Mouse (Mus musculus) retina, postnatal 1 day (tissue): Measurements from ENCODE around the gene Med12l.

Experiments used
- DNase-seq: peaks from one replicate; pipeline ENCODE4 v3.0.0-alpha.2; 2012

Gene Med12l

GRCm38 (mm10) chr3:59203802-59204520 is 198.3 kb downstream of the Med12l start:
- DNase-seq, result no peak

- no peak for DNase-seq
These were observed 199.3 kb downstream of the Med12l start for GRCm38 (mm10) chr3:59204719-59205503.

GRCm38 (mm10) chr3:59205941-59206340 is 200.3 kb downstream of the Med12l start:
- DNase-seq, result no peak

GRCm38 (mm10) chr3:59208650-59209548 is 203.3 kb downstream of the Med12l start:
- peak; percentile 76 for DNase-seq

GRCm38 (mm10) chr3:59210089-59210488 is 204.5 kb downstream of the Med12l start:
- no peak for DNase-seq

GRCm38 (mm10) chr3:59210727-59211126 is 205.1 kb downstream of the Med12l start, which contains the start of gene P2ry13:
TSS of gene P2ry13 (minus strand) at chr3:59210882.
- DNase-seq, result no peak

- no peak for DNase-seq
These were observed 206.2 kb downstream of the Med12l start for GRCm38 (mm10) chr3:59211784-59212183.

GRCm38 (mm10) chr3:59212404-59212803 is 206.8 kb downstream of the Med12l start:
- DNase-seq, result no peak

GRCm38 (mm10) chr3:59217211-59217610 is 211.6 kb downstream of the Med12l start:
- no peak for DNase-seq

GRCm38 (mm10) chr3:59219326-59219725 is 213.7 kb downstream of the Med12l start:
- no peak for DNase-seq

- no peak for DNase-seq
These were observed 216.7 kb downstream of the Med12l start for GRCm38 (mm10) chr3:59222303-59222702.

GRCm38 (mm10) chr3:59225411-59225810 is 219.8 kb downstream of the Med12l start:
- DNase-seq, result no peak

- DNase-seq, result no peak
These were observed 222.1 kb downstream of the Med12l start for GRCm38 (mm10) chr3:59227696-59228095.

GRCm38 (mm10) chr3:59228730-59229551 is 223.3 kb downstream of the Med12l start:
- DNase-seq, result no peak

GRCm38 (mm10) chr3:59230912-59231311 is 225.3 kb downstream of the Med12l start:
- no peak for DNase-seq

- DNase-seq, result no peak
These were observed 229.3 kb downstream of the Med12l start for GRCm38 (mm10) chr3:59234878-59235277.

GRCm38 (mm10) chr3:59243384-59243783 is 237.8 kb downstream of the Med12l start:
- no peak for DNase-seq

- DNase-seq, result no peak
These were observed 242.4 kb downstream of the Med12l start for GRCm38 (mm10) chr3:59248031-59248430.

GRCm38 (mm10) chr3:59250454-59250853 is 244.8 kb downstream of the Med12l start:
- no peak for DNase-seq

- no peak for DNase-seq
These were observed 252.4 kb downstream of the Med12l start for GRCm38 (mm10) chr3:59257740-59258664.

GRCm38 (mm10) chr3:59260745-59261144 is 255.1 kb downstream of the Med12l start:
- no peak for DNase-seq
